Mouse (Mus musculus) heart, embryonic 14.5 days (tissue): ENCODE results near the gene Mphosph9. TPM values are rescaled to one million over a fixed set of nuclear protein-coding genes. Genes with fewer than 3 reads are reported as not detected.

Source experiments
- ATAC-seq: fragments of 200-750 bp; cut with Nextera tagmentation; 2 replicates; pipeline ENCODE4 v1.8.0; 2017; ENCODE audit warnings: low read depth, moderate TSS enrichment; ENCODE audit not compliant: insufficient number of reproducible peaks, insufficient read depth, low FRiP score
- H3K27ac ChIP-seq, 2 experiments: fragments of 200-500 bp in 1 of 2; fragments of 300-500 bp in 1 of 2; sonication (generic) in 1 of 2; replicated peaks in 1 of 2; 2 replicates each; pipeline ENCODE4 v1.5.1; 2012 to 2014; ENCODE audit warnings: low read depth in 2 of 2, low read length in 2 of 2, control low read depth in 1 of 2, mild to moderate bottlenecking in 1 of 2, mixed read lengths in 1 of 2; ENCODE audit not compliant: control insufficient read depth in 1 of 2, insufficient read depth in 1 of 2
- H3K27me3 ChIP-seq: fragments of 300-500 bp; sonication (generic); 2 replicates; pipeline ENCODE4 v1.6.1; 2014; ENCODE audit warnings: mild to moderate bottlenecking, low read length, control low read depth; ENCODE audit not compliant: control insufficient read depth, insufficient read depth
- H3K36me3 ChIP-seq: fragments of 300-500 bp; sonication (generic); 2 replicates; pipeline ENCODE4 v1.6.1; 2014; ENCODE audit warnings: mild to moderate bottlenecking, control low read depth, low read length, mixed read lengths; ENCODE audit not compliant: control insufficient read depth, insufficient read depth
- H3K4me1 ChIP-seq, 2 experiments: fragments of 200-500 bp in 1 of 2; fragments of 300-500 bp in 1 of 2; sonication (generic) in 1 of 2; 2 replicates each; pipeline ENCODE4 v1.6.1; 2012 to 2014; ENCODE audit warnings: low read length in 2 of 2, control low read depth in 1 of 2, mixed read lengths in 1 of 2; ENCODE audit not compliant: control insufficient read depth in 2 of 2, insufficient read depth in 2 of 2
- H3K4me2 ChIP-seq: fragments of 300-500 bp; sonication (generic); 2 replicates; pipeline ENCODE4 v1.6.1; 2014; ENCODE audit warnings: mild to moderate bottlenecking, low read length
- H3K4me3 ChIP-seq, 2 experiments: fragments of 200-500 bp in 1 of 2; fragments of 300-500 bp in 1 of 2; sonication (generic) in 1 of 2; 2 replicates each; pipeline ENCODE4 v1.5.1; 2012 to 2014; ENCODE audit warnings: low read length in 2 of 2, mild to moderate bottlenecking in 2 of 2, control low read depth in 1 of 2, low read depth in 1 of 2, moderate library complexity in 1 of 2; ENCODE audit not compliant: control insufficient read depth in 1 of 2, insufficient read depth in 1 of 2
- H3K9ac ChIP-seq: fragments of 300-500 bp; sonication (generic); 2 replicates; pipeline ENCODE4 v1.6.1; 2014; ENCODE audit warnings: mild to moderate bottlenecking, low read length
- H3K9me3 ChIP-seq: fragments of 300-500 bp; sonication (generic); 2 replicates; pipeline ENCODE4 v1.6.1; 2016; ENCODE audit warnings: low read length, control low read depth; ENCODE audit not compliant: control insufficient read depth
- WGBS: fragments of 180-500 bp; shearing (Covaris S2); extraction: QIAGEN DNeasy Blood & Tissue Kit; methylation state at CpG from one replicate; pipeline ENCODE4 v1.1.7; 2014; 5-methylcytosine and 5-hydroxymethylcytosine counted together
- polyA plus RNA-seq: library from polyadenylated mRNA; unstranded; fragments of >200 nt; fragmentation: Nextera tagmentation; extraction: Ambion mirVana; gene quantifications from 2 replicates; pipeline ENCODE4 v1.2.1, GENCODE M21; 2014

Mphosph9 gene
- polyA plus RNA-seq, 1 experiment from 2014 or later: 14.4 TPM

- WGBS: 59% methylated on average over 8 of the region's 8 CpGs
- no peaks in the 10 kb centered on the region for H3K9me3 ChIP-seq
Measured at GRCm38 (mm10) chr5:124233144-124233465, 94.7 kb downstream of the Mphosph9 start.

DNA sequence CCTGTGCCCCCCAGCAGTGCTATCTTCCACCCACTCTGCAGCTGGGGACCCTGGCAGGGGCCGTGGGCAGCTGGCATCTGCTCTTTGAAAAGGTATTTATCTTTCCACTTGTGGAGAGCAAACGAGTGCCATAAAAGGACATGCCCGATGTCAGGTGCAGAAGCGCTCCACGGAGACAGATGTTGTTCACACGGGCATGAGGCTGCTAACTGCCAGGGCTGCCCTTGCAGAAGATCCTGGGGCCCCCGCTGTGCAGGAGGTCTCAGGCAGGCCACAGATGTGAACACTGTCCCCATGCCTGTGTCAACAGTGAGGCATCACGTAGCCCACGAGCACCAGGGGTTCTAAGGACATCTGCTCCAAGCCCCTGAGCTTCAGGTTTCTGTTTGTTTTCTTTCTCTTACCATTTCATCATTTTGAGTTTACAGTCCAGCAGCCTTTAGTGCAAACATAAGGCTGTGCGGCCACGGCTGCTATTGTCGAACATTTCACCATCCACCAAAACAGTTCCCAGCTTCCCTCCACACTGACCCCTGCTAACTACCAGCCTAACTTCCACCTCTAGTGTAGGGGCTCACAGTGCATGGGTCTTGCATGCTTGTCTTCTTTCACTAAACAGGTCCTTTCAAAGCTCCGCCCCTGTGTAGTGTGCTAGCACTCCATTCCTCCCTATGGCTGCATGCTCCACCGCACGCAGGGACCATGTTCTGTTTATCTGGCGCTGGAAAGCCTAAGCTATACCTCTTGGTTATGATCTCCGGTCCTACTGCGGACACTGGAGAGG lies 95.2 kb downstream of the Mphosph9 start:
- Histone ChIP-seq H3K4me2 (peak overlapping the region; percentile 25), H3K36me3 (0 out of 2 replicates have a peak, but pooled peaks cover 2% of the 10 kb centered on the region), H3K27ac (peak overlapping the region; percentile 74 to 83), H3K4me3 (no peak overlapping the region), H3K4me1 (peaks cover 49 to 59% of the 10 kb centered on the region in 2 experiments), H3K9me3 (no peaks in the 10 kb centered on the region), H3K27me3 (no peaks in the 10 kb centered on the region), H3K9ac (peak overlapping the region; percentile 54)
- WGBS: 41% methylated on average over 18 of the region's 18 CpGs
- 0 out of 2 replicates have a peak, but pooled peaks have one; percentile 31 for ATAC-seq

More at GRCm38 (mm10) chr5:124233144-124233465, 94.7 kb downstream of the Mphosph9 start:
- ATAC-seq: no peak
- Histone ChIP-seq H3K27ac (peak overlapping the region; percentile 74 to 83), H3K27me3 (no peaks in the 10 kb centered on the region), H3K36me3 (0 out of 2 replicates have a peak, but pooled peaks cover 4% of the 10 kb centered on the region), H3K9ac (peak overlapping the region; percentile 54), H3K4me1 (peaks cover 49 to 64% of the 10 kb centered on the region in 2 experiments), H3K4me2 (peak overlapping the region; percentile 25; the same call in 1 of the 2 replicates), H3K4me3 (no peak overlapping the region)

DNA sequence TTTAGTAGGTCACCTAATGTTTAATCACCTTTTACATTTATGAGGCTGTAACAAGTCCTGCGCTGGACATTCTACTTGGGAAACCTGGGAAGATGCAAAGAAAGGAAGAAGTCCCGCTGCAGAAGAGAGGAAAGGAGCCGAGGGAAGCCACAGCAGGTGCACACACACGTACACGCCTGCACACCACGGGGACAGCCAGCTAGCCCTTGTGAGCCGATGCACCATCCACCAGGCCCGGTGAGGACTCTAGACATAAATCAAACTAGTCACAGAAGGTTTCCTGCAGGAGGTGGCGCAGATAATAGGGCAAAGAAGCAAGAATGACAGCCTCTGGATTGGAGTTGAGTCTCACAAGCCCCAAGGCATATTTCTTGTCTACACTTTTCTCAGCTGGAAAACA lies 97.3 kb downstream of the Mphosph9 start:
- Histone ChIP-seq H3K4me2 (no peak overlapping the region), H3K27ac (no peak overlapping the region; a peak in 1 of 4 replicates), H3K4me1 (peaks cover 49 to 54% of the 10 kb centered on the region in 2 experiments), H3K9me3 (no peaks in the 10 kb centered on the region), H3K9ac (no peak overlapping the region), H3K36me3 (no peaks in the 10 kb centered on the region), H3K27me3 (no peaks in the 10 kb centered on the region), H3K4me3 (no peak overlapping the region)
- WGBS: 87% methylated on average over 9 of the region's 9 CpGs
- no peak for ATAC-seq

DNA sequence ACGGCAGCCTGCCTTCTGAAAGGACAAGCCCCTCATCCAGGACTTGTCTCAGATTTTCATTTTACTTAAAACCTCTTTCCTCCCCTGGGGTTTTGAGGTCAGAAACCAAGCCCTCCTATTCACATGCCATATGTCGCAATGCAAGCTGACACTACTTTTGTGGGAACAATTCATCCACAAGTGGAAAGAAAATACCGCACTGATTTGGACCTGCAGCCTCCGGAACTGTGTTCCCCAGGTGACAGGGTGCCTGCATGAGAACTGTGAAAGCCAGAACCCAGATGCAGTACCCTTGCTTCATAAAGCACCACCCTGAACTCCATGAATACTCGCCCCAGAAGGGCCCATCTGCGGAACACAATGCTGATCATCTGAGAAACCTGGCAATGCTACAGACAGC lies 100.6 kb downstream of the Mphosph9 start:
- Histone ChIP-seq H3K27ac (no peak overlapping the region; a peak in 1 of 4 replicates), H3K4me3 (no peak overlapping the region), H3K9ac (no peak overlapping the region; the same call in 1 of the 2 replicates), H3K9me3 (no peaks in the 10 kb centered on the region), H3K27me3 (no peaks in the 10 kb centered on the region), H3K36me3 (no peaks in the 10 kb centered on the region), H3K4me1 (peaks cover 49 to 51% of the 10 kb centered on the region in 2 experiments), H3K4me2 (no peak overlapping the region)
- no peak for ATAC-seq
- WGBS: 73% methylated on average over 6 of the region's 6 CpGs

DNA sequence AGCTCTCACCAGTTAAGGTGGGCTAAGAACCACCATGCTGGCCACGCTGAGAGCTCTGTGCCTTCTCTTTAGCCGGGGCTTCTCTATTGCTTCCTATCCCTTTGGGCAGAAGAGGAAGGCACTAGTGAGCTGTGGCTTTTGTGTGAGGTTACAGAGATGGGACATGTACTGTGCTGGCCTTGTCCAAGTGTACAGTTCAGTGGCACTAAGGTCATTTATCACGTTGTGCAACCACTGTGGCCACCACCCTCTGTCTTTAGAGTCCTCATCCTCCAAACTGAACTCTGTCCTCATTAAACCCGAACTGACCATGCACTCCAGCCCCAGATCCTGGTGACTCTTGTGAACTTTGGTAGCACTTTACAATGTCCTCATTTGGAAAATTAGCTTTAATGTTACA lies 101.3 kb downstream of the Mphosph9 start:
- Histone ChIP-seq H3K4me2 (no peak overlapping the region), H3K4me3 (no peak overlapping the region), H3K9me3 (no peaks in the 10 kb centered on the region), H3K4me1 (peaks cover 48 to 51% of the 10 kb centered on the region in 2 experiments), H3K27me3 (no peaks in the 10 kb centered on the region), H3K9ac (no peak overlapping the region), H3K27ac (no peak overlapping the region), H3K36me3 (no peaks in the 10 kb centered on the region)
- 83% methylated on average over 4 of the region's 4 CpGs for WGBS
- no peak for ATAC-seq

- no peak overlapping the region for H3K9ac ChIP-seq
- H3K36me3 ChIP-seq: no peaks in the 10 kb centered on the region
- H3K4me2 ChIP-seq: no peak overlapping the region
- 78% methylated on average over 7 of the region's 7 CpGs for WGBS
- H3K4me3 ChIP-seq: no peak overlapping the region
- no peaks in the 10 kb centered on the region for H3K27me3 ChIP-seq
- ATAC-seq: no peak
- H3K27ac ChIP-seq: no peak overlapping the region
- peaks cover 50 to 53% of the 10 kb centered on the region in 2 experiments for H3K4me1 ChIP-seq
- H3K9me3 ChIP-seq: no peaks in the 10 kb centered on the region
Measured at GRCm38 (mm10) chr5:124225891-124226290, 101.9 kb downstream of the Mphosph9 start.

DNA sequence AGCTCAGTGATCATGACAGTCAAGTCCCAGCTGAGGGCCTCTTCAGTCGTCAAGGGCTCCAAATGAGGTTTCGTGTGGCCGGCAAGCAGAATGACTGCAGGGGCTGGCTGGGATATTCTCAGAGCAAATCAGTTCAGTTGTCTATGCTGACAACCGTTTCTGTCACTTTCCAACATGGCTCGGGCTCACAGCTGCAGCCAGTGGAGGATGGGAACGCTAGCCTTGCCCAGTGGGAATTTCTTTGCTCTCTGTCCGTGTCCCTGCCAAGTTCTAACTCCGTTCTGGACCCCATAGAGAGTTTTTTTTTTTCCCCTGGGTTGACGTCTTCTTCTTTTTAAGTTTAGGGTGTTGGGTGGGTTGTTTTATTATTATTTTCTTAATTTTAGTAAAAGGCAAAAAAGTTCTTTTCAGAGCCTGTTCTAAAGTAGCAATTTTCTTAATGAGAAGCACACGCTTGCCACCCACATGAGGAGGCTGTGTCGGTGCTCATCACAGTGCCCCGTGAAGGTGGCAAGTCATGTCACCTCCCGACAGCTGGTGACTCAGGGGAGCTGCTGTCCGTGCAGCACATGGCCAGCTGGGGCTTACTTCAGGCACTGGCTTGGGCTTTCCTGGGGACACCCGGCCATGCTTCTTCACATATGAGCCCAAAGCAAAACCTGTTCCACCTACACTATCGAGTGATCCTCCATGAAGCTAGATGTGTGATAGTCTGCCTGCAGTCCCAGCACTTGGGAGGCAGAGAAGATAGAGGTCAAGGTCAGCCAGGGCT lies 103.3 kb downstream of the Mphosph9 start:
- ATAC-seq: no peak
- H3K4me1 ChIP-seq: peaks cover 55 to 67% of the 10 kb centered on the region in 2 experiments
- no peak overlapping the region for H3K4me2 ChIP-seq
- H3K9ac ChIP-seq: no peak overlapping the region
- no peaks in the 10 kb centered on the region for H3K36me3 ChIP-seq
- H3K27me3 ChIP-seq: no peaks in the 10 kb centered on the region
- no peaks in the 10 kb centered on the region for H3K9me3 ChIP-seq
- no peak overlapping the region for H3K4me3 ChIP-seq
- WGBS: 47% methylated on average over 16 of the region's 16 CpGs
- peak overlapping the region in 1 of 2 experiments; percentile 29; a peak in 1 of 4 replicates for H3K27ac ChIP-seq
